Mouse (Mus musculus): Measurements from ENCODE around the gene Twnk. TPM values are rescaled to one million over a fixed set of nuclear protein-coding genes. Genes with fewer than 3 reads are reported as not detected.
A peak's percentile ranks its signal among the peaks of the same experiment; 100 is the strongest.

The Twnk gene
- polyA plus RNA-seq, 1 experiment: 5.9 TPM

- TF ChIP-seq POLR2A (IDR thresholded peaks at IDR 0.05; ENCODE audit: low read depth, low read length) (no peak), CTCF (IDR thresholded peaks at IDR 0.05; ENCODE audit: extremely low read depth, insufficient read length, insufficient replicate concordance, low read depth, low read length) (peak; percentile 28; the same call in 1 of the 2 replicates)
- Histone ChIP-seq H3K27me3 (ENCODE audit: control insufficient read depth, insufficient read depth, low read length) (no peaks in the 10 kb centered on the region; the same call in 1 of the 2 replicates), H3K4me1 (ENCODE audit: control insufficient read depth, insufficient read depth, insufficient read length, low read length) (peaks cover 46% of the 10 kb centered on the region), H3K36me3 (ENCODE audit: control insufficient read depth, insufficient read depth, low read length) (peaks cover 14% of the 10 kb centered on the region), H3K4me3 (ENCODE audit: low read depth, low read length) (peak within 1 kb of the TSS; percentile 89), H3K27ac (ENCODE audit: insufficient read depth, low read depth, low read length) (peak within 1 kb of the TSS; percentile 98)
- WGBS: 1% methylated on average over 58 of the region's 58 CpGs
Observed at GRCm38 (mm10) chr19:44988831-44989566, 16.5 kb upstream of the Twnk start, which contains the start of gene Sema4g. Gene Sema4g (plus strand): TSS chr19:44989101.

- Histone ChIP-seq H3K27ac (ENCODE audit: insufficient read depth, low read depth, low read length) (peak overlapping the region; percentile 98), H3K36me3 (ENCODE audit: control insufficient read depth, insufficient read depth, low read length) (peaks cover 18% of the 10 kb centered on the region), H3K4me3 (ENCODE audit: low read depth, low read length) (peak overlapping the region; percentile 89), H3K4me1 (ENCODE audit: control insufficient read depth, insufficient read depth, insufficient read length, low read length) (peaks cover 39% of the 10 kb centered on the region), H3K27me3 (ENCODE audit: control insufficient read depth, insufficient read depth, low read length) (no peaks in the 10 kb centered on the region; the same call in 1 of the 2 replicates)
- 8% methylated on average over 22 of the region's 22 CpGs for WGBS
- TF ChIP-seq POLR2A (IDR thresholded peaks at IDR 0.05; ENCODE audit: low read depth, low read length): no peak
- TF ChIP-seq CTCF (IDR thresholded peaks at IDR 0.05; ENCODE audit: extremely low read depth, insufficient read length, insufficient replicate concordance, low read depth, low read length): no peak
Observed at GRCm38 (mm10) chr19:44989567-44990495, 15.6 kb upstream of the Twnk start.

- peak overlapping the region; percentile 98 for H3K27ac ChIP-seq (ENCODE audit: insufficient read depth, low read depth, low read length)
- H3K27me3 ChIP-seq (ENCODE audit: control insufficient read depth, insufficient read depth, low read length): no peaks in the 10 kb centered on the region; the same call in 1 of the 2 replicates
- peak overlapping the region; percentile 47 for H3K4me3 ChIP-seq (ENCODE audit: low read depth, low read length)
- H3K36me3 ChIP-seq (ENCODE audit: control insufficient read depth, insufficient read depth, low read length): peaks cover 24% of the 10 kb centered on the region
- TF ChIP-seq CTCF (IDR thresholded peaks at IDR 0.05; ENCODE audit: extremely low read depth, insufficient read length, insufficient replicate concordance, low read depth, low read length) (no peak), POLR2A (IDR thresholded peaks at IDR 0.05; ENCODE audit: low read depth, low read length) (no peak)
- H3K4me1 ChIP-seq (ENCODE audit: control insufficient read depth, insufficient read depth, insufficient read length, low read length): peaks cover 30% of the 10 kb centered on the region
- WGBS: 27% methylated on average over 8 of the region's 8 CpGs
Observed at GRCm38 (mm10) chr19:44991031-44991430, 14.4 kb upstream of the Twnk start.

GRCm38 (mm10) chr19:44992246-44992645 is 13.2 kb upstream of the Twnk start:
- 61% methylated on average over 7 of the region's 7 CpGs for WGBS
- H3K36me3 ChIP-seq (ENCODE audit: control insufficient read depth, insufficient read depth, low read length): peaks cover 35% of the 10 kb centered on the region
- H3K27me3 ChIP-seq (ENCODE audit: control insufficient read depth, insufficient read depth, low read length): no peaks in the 10 kb centered on the region; the same call in 1 of the 2 replicates
- H3K27ac ChIP-seq (ENCODE audit: insufficient read depth, low read depth, low read length): no peak overlapping the region
- no peak overlapping the region for H3K4me3 ChIP-seq (ENCODE audit: low read depth, low read length)
- peaks cover 20% of the 10 kb centered on the region for H3K4me1 ChIP-seq (ENCODE audit: control insufficient read depth, insufficient read depth, insufficient read length, low read length)
- TF ChIP-seq POLR2A (IDR thresholded peaks at IDR 0.05; ENCODE audit: low read depth, low read length): no peak
- TF ChIP-seq CTCF (IDR thresholded peaks at IDR 0.05; ENCODE audit: extremely low read depth, insufficient read length, insufficient replicate concordance, low read depth, low read length): no peak

- H3K4me3 ChIP-seq (ENCODE audit: low read depth, low read length): no peak overlapping the region
- TF ChIP-seq CTCF (IDR thresholded peaks at IDR 0.05; ENCODE audit: extremely low read depth, insufficient read length, insufficient replicate concordance, low read depth, low read length): no peak
- TF ChIP-seq POLR2A (IDR thresholded peaks at IDR 0.05; ENCODE audit: low read depth, low read length): no peak
- peaks cover 20% of the 10 kb centered on the region for H3K4me1 ChIP-seq (ENCODE audit: control insufficient read depth, insufficient read depth, insufficient read length, low read length)
- peaks cover 38% of the 10 kb centered on the region for H3K36me3 ChIP-seq (ENCODE audit: control insufficient read depth, insufficient read depth, low read length)
- H3K27ac ChIP-seq (ENCODE audit: insufficient read depth, low read depth, low read length): no peak overlapping the region
- H3K27me3 ChIP-seq (ENCODE audit: control insufficient read depth, insufficient read depth, low read length): no peaks in the 10 kb centered on the region; the same call in 1 of the 2 replicates
- 76% methylated on average over 7 of the region's 7 CpGs for WGBS
Observed at GRCm38 (mm10) chr19:44992712-44993111, 12.8 kb upstream of the Twnk start.

GRCm38 (mm10) chr19:44997786-44998185 is 7.7 kb upstream of the Twnk start:
- Histone ChIP-seq H3K27ac (ENCODE audit: insufficient read depth, low read depth, low read length) (no peak overlapping the region), H3K4me3 (ENCODE audit: low read depth, low read length) (no peak overlapping the region), H3K27me3 (ENCODE audit: control insufficient read depth, insufficient read depth, low read length) (no peaks in the 10 kb centered on the region), H3K4me1 (ENCODE audit: control insufficient read depth, insufficient read depth, insufficient read length, low read length) (no peaks in the 10 kb centered on the region; the same call in 1 of the 2 replicates), H3K36me3 (ENCODE audit: control insufficient read depth, insufficient read depth, low read length) (peaks cover 72% of the 10 kb centered on the region)
- 78% methylated on average over 11 of the region's 11 CpGs for WGBS
- TF ChIP-seq POLR2A (IDR thresholded peaks at IDR 0.05; ENCODE audit: low read depth, low read length): no peak
- no peak for TF ChIP-seq CTCF (IDR thresholded peaks at IDR 0.05; ENCODE audit: extremely low read depth, insufficient read length, insufficient replicate concordance, low read depth, low read length)

Measured in small intestine, adult 2 months (tissue).